Mouse (Mus musculus) hindbrain, embryonic 14.5 days (tissue): ENCODE results near the gene Gm10053. TPM values are rescaled to one million over a fixed set of nuclear protein-coding genes. Genes with fewer than 3 reads are reported as not detected.

Source experiments
- ATAC-seq: fragments of 200-750 bp; cut with Nextera tagmentation; 2 replicates; pipeline ENCODE4 v1.8.0; 2017; ENCODE audit warnings: moderate number of reproducible peaks, mild to moderate bottlenecking, moderate TSS enrichment, moderate library complexity; ENCODE audit not compliant: low FRiP score
- DNase-seq: peaks from one replicate; pipeline ENCODE4 v3.0.0-alpha.2; 2015; ENCODE audit warnings: low spot score
- H3K27ac ChIP-seq: fragments of 300-500 bp; sonication (generic); 2 replicates; pipeline ENCODE4 v1.5.1; 2014; ENCODE audit warnings: mild to moderate bottlenecking, moderate library complexity
- H3K27me3 ChIP-seq: fragments of 300-500 bp; sonication (generic); 2 replicates; pipeline ENCODE4 v1.6.1; 2014; ENCODE audit warnings: mild to moderate bottlenecking, low read length, mixed read lengths; ENCODE audit not compliant: control insufficient read depth, insufficient read depth
- H3K36me3 ChIP-seq: fragments of 300-500 bp; sonication (generic); replicated peaks from 2 replicates; pipeline ENCODE4 v1.6.1; 2014; ENCODE audit not compliant: control insufficient read depth, insufficient read depth
- H3K4me1 ChIP-seq: fragments of 300-500 bp; sonication (generic); replicated peaks from 2 replicates; pipeline ENCODE4 v1.6.1; 2014; ENCODE audit warnings: antibody characterized with exemption, low read length, mixed read lengths; ENCODE audit not compliant: control insufficient read depth, insufficient read depth
- H3K4me2 ChIP-seq: fragments of 300-500 bp; sonication (generic); replicated peaks from 2 replicates; pipeline ENCODE4 v1.6.1; 2014; ENCODE audit warnings: mild to moderate bottlenecking, moderate library complexity
- H3K4me3 ChIP-seq: fragments of 300-500 bp; sonication (generic); replicated peaks from 2 replicates; pipeline ENCODE4 v1.5.1; 2014; ENCODE audit warnings: mild to moderate bottlenecking, low read length
- H3K9ac ChIP-seq: fragments of 300-500 bp; sonication (generic); 2 replicates; pipeline ENCODE4 v1.6.1; 2014
- H3K9me3 ChIP-seq: fragments of 300-500 bp; sonication (generic); 2 replicates; pipeline ENCODE4 v1.6.1; 2016; ENCODE audit warnings: low read length; ENCODE audit not compliant: control insufficient read depth
- WGBS: fragments of 180-500 bp; shearing (Covaris S2); extraction: QIAGEN DNeasy Blood & Tissue Kit; methylation state at CpG from one replicate; pipeline ENCODE4 v1.1.7; 2014; 5-methylcytosine and 5-hydroxymethylcytosine counted together
- polyA plus RNA-seq: library from polyadenylated mRNA; unstranded; fragments of >200 nt; fragmentation: Nextera tagmentation; extraction: Ambion mirVana; gene quantifications from 2 replicates; pipeline ENCODE4 v1.2.1, GENCODE M21; 2014

Gm10053 gene
- polyA plus RNA-seq, 1 experiment from 2014 or later = 296 TPM

DNA sequence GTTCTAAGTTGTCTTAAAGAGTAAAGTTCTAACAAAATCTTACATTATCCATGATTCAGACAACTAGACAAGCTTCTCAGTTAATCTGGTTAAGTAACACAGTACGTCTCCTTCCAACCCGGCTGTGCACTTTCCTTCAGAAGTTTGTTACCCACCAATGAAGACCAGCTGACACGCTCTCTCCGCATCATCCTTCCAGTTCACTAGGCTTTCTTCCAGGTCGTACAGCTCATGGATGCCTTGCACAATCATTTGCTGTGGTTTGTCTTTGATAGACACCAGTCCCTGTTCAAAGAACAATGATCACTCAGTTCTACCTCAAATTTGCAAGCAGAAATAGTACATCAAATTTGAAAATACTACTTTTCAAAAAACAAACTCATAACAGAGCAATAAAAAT lies 45.4 kb downstream of the Gm10053 start:
- ATAC-seq = no peak
- no peak overlapping the region for H3K4me2 ChIP-seq
- no peak overlapping the region for H3K4me3 ChIP-seq
- no peak for DNase-seq
- H3K9ac ChIP-seq = no peak overlapping the region
- H3K36me3 ChIP-seq = peaks cover 28% of the 10 kb centered on the region
- no peaks in the 10 kb centered on the region for H3K9me3 ChIP-seq
- no peaks in the 10 kb centered on the region for H3K4me1 ChIP-seq
- H3K27ac ChIP-seq = no peak overlapping the region
- 87% methylated on average over 5 of the region's 5 CpGs for WGBS
- H3K27me3 ChIP-seq = no peaks in the 10 kb centered on the region

Other genes starting within 250 kb of the Gm10053 start
- gene Tmem252, start 201.7 kb upstream of the Gm10053 start, polyA plus RNA-seq = 1.8 and 2.2 TPM in 2 replicates
- gene Pgm5, start 13.8 kb upstream of the Gm10053 start, polyA plus RNA-seq = 1.1 and 1.5 TPM in 2 replicates
- gene Foxd4, start 25.5 kb downstream of the Gm10053 start, polyA plus RNA-seq = 0.13 and 0.23 TPM in 2 replicates
- gene Cbwd1, start 85.9 kb downstream of the Gm10053 start, polyA plus RNA-seq = 11.4 and 12.7 TPM in 2 replicates
- gene Dock8, start 123.8 kb downstream of the Gm10053 start, polyA plus RNA-seq = 0.74 and 1.8 TPM in 2 replicates